Mouse (Mus musculus) mesoderm, embryonic 11.5 days (tissue): Measurements from ENCODE around the gene Tkt.

Experiments used
- DNase-seq: peaks from one replicate; pipeline ENCODE4 v3.0.0-alpha.2; 2012; ENCODE audit warnings: low read depth, low spot score

Tkt gene

DNA sequence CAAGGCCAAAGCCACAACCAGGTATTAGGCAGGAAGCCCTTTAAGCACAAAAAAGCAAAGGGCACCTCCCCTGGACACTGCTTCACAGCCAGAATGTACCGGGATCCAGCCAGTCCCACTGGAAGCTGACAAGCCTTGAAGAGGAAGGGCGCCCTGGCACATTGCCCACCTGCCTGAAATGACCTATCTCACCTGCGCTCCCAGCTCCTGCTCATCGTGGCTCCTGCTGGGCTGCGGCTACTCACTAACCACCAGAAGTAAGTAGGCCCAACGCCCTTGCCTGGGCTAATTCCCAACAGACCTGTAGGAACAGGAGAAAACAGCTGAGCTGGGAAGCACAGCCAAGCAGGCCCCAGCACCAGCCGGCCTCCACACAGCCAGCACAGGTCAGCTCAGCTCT is 74.0 kb downstream of the Tkt start:
- DNase-seq, result no peak

DNA sequence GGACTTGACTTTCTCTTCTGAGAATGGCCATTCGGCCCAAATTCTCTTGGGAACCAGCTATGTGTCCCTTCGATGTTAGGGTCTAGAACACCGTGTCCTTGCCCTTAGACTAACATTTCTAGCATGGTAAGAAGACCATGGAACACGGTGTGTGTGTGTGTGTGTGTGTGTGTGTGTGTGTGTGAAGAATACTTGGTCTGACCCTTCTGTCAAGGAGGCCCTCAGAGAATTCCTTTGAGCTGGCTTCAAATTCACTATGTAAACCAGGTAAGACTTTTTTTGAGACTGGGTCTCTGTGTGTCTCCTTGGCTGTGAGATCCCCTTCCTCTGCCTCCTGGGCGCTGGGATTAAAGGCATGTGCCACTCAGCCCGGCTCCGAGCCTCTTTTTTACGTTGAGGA is 74.4 kb downstream of the Tkt start:
- no peak for DNase-seq
